Mouse (Mus musculus): ENCODE measurements around the gene Lcn10. TPM values are rescaled to one million over a fixed set of nuclear protein-coding genes. Genes with fewer than 3 reads are reported as not detected.
A peak's percentile ranks its signal among the peaks of the same experiment; 100 is the strongest.
"Not testable (repeated sequence)": the region's sequence is repeated elsewhere in the genome, so short reads cannot be mapped to it uniquely, and the experiment has no call there.

Lcn10 gene
- polyA plus RNA-seq, 1 experiment, result 996 TPM

DNA sequence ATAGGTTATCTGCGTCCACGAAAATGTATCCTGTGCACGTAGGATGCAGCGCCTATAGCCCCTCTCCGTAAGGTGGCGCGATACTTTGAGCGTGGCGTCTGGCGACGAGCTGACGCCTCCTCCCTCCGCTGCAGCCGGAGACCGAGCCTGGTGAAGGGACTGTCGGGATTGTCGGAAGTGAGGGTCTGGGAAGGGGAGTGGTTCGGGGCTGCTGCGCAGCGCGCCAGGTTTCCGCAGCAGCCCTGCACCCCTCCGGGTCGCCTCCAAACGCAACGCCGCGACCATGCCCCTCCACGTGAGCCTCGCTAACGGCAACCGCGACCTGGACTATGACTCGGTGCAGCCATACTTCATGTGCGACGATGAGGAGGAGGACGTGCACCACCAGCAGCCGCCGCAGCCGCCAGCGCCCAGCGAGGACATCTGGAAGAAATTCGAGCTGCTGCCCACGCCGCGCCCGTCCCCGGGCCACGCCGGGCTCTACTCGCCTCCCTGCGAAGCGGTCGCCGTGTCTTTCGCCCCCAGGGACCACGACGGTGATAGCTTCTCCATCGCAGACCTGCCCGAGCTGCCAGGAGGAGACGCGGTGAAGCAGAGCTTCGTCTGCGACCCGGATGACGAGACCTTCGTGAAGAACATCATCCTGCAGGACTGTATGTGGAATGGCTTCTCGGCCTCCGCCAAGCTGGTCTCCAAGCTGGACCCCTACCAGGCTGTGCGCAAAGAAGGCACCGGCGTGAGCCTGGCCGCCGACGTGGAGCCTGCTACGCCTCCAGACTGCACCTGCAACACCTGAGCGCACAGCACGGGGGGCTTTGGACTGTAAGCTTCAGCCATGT is 24.3 kb downstream of the Lcn10 start, which contains the start of gene Bmyc:
Bmyc (plus strand) TSS at position 97 of the 839 bp plus-strand sequence.
- DNase-seq (ENCODE audit: low read depth), result no peak

DNA sequence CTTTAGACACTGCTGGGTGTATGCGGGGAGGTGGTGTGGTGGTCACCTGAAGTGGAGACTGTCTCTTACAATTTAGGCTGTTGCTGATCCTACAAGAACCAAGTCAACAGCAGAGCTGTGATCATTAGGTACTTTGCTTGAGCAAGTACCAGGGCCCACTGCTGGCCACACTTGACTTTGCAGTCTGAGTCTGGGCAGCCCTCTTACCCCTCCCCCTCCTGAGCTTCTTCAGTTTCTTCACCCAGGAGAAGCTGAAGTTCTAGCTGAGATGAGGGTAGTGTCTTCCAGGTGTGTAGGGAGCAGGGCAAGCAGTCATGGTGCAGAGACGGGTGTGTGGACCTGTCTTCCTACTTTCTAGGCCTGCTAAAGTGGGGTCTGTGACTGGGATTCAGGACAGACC is 25.6 kb downstream of the Lcn10 start:
- no peak for DNase-seq (ENCODE audit: low read depth)

DNA sequence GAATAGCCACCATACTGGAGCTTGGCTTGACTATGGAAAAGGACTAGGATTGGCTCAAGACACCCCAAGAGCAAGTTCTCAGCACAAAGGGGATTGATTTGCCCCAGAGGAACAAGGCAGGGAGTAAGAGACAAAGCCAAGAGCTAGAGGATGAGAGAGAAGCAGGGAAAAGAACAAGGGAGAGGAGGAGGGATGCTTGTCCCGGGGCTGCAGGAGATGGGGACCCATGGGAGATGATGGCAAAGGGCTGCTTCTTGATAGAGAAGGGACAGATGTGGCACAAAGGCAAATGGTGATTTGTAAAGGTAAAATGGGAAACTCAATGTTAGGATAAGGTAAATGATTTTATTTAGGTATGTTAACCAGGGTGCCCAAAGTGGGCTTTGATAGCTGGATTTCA is 26.5 kb downstream of the Lcn10 start:
- DNase-seq (ENCODE audit: low read depth), result not testable (repeated sequence)

DNA sequence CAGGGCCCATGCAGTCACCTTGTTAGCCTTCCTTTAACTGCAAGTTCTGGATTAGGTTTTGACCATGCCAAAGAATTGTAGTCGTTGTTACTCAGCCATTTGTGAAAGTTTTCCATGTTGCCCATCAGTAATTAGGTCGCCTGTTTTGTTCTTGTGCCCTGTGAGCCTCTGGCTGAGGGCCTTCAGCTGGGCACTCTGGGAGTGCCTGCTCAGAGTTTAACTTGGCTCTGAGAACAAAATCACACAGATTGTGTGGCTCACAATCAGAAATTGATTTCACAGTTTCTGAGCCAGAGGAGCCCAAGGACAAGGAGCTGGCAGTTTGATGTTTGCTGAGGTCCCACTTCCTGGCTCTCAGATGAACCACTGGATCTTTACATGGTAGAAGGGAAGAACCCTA is 27.3 kb downstream of the Lcn10 start:
- DNase-seq (ENCODE audit: low read depth), result not testable (repeated sequence)

DNA sequence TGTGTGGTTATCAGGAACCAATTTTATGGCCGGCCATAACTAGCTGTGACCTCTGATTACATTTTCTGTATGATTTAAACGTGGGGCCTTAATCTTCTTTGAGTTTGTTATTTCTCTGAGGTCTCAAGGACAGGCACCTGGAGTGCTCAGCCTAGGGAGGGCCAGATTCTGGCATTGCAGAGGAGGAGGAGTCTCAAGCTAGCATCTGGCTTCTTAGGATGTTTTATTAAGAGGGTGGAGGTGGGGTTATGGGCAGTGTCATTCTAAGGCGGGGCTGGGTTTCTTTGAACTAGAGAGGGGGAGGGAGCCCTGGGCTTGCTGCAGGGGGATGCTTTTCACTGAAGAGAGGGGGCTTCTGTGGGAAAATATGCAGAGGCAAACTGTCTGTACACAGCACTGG is 29.1 kb downstream of the Lcn10 start:
- not testable (repeated sequence) for DNase-seq (ENCODE audit: low read depth)

DNA sequence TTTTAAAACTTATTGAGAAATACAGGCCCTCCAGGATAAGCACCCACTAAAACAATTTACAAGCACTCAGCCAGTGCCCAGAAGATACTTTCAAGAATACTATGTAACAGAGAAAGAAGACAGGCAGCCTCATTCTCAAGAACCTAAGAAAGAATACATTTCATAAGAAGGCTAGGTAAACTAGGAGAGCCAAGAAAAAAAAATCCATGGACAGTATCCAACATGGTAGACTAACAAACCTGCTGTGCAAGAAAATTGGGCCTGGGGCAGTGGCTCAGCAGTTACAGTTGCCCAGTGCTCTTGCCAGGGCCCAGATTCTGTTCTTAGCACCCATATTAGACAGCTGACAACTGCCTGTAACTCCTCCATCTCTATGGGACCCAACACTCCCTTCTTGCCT is 34.7 kb downstream of the Lcn10 start:
- DNase-seq (ENCODE audit: low read depth), result peak; percentile 57

DNA sequence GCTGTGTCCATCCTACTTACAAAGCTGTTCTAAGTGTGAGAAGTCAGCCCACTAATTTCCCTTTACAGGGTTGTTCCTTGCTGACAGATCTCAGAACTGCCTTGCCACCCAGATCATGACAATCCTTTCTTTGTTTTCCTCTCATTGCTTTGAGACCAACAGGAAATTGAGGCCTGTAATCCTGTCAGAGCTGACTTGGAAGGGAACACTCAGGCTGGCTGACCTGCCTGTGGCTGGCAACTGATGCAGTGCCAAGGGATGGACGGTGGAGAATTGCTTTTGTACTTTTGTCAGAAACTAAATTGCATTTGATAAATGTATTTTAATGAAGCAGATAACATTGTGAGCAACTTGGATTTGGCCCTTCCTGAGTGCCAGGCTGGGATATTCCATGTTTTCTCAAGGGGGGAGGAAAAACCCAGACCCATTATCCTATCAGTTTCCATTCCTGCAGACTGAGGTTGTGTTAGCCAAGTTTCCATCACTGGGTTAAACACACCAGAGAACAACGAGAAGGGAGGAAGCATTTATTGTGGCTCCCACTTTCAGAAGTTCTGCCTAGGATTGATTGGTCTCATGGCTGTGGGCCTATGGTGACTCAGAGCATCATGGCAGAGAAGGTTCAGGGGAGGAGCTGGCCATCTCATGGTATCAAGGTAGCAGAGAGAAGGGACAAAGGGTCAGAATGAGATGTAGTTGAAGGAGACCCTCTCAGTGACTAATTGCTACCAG is 50.8 kb downstream of the Lcn10 start:
- DNase-seq (ENCODE audit: low read depth), result no peak

Other genes starting within 250 kb of the Lcn10 start
- 103 and 188 TPM in 2 replicates for gene Clic3, start 225.9 kb upstream of the Lcn10 start, polyA plus RNA-seq (2012; rRNA removed)
- gene Paxx, start 221.6 kb upstream of the Lcn10 start, polyA plus RNA-seq (2012; rRNA removed), result 124 and 139 TPM in 2 replicates
- 1,300 and 1,863 TPM in 2 replicates for gene Ptgds, start 212.7 kb upstream of the Lcn10 start, polyA plus RNA-seq (2012; rRNA removed)
- 234 and 311 TPM in 2 replicates for gene Lcn12, start 188.8 kb upstream of the Lcn10 start, polyA plus RNA-seq (2012; rRNA removed)
- 19.2 and 54.8 TPM in 2 replicates for gene Fbxw5, start 182.0 kb upstream of the Lcn10 start, polyA plus RNA-seq (2012; rRNA removed)
- 15.1 and 15.8 TPM in 2 replicates for gene C8g, start 181.0 kb upstream of the Lcn10 start, polyA plus RNA-seq (2012; rRNA removed)
- 13.7 and 17.0 TPM in 2 replicates for gene Traf2, start 135.8 kb upstream of the Lcn10 start, polyA plus RNA-seq (2012; rRNA removed)
- 115 and 139 TPM in 2 replicates for gene Edf1, start 124.9 kb upstream of the Lcn10 start, polyA plus RNA-seq (2012; rRNA removed)
- 8.0 and 13.4 TPM in 2 replicates for gene Mamdc4, start 107.9 kb upstream of the Lcn10 start, polyA plus RNA-seq (2012; rRNA removed)
- 57.5 and 83.3 TPM in 2 replicates for gene Phpt1, start 107.5 kb upstream of the Lcn10 start, polyA plus RNA-seq (2012; rRNA removed)
- gene Ajm1, start 101.0 kb upstream of the Lcn10 start, polyA plus RNA-seq (2012; rRNA removed), result 1.4 and 2.0 TPM in 2 replicates
- 58.5 and 65.8 TPM in 2 replicates for gene Rabl6, start 74.2 kb upstream of the Lcn10 start, polyA plus RNA-seq (2012; rRNA removed)
- 1.0 and 1.6 TPM in 2 replicates for gene Ccdc183, start 65.0 kb upstream of the Lcn10 start, polyA plus RNA-seq (2012; rRNA removed)
- 72.5 and 74.2 TPM in 2 replicates for gene Tmem141, start 60.7 kb upstream of the Lcn10 start, polyA plus RNA-seq (2012; rRNA removed)
- 18.2 and 19.1 TPM in 2 replicates for gene Fcna, start 54.7 kb upstream of the Lcn10 start, polyA plus RNA-seq (2012; rRNA removed)
- gene Lcn8, start 29.6 kb upstream of the Lcn10 start, polyA plus RNA-seq (2012; rRNA removed), result 4,084 and 9,522 TPM in 2 replicates
- gene Lcn5, start 24.8 kb upstream of the Lcn10 start, polyA plus RNA-seq (2012; rRNA removed), result 3,609 and 5,181 TPM in 2 replicates
- 342 and 466 TPM in 2 replicates for gene Lcn6, start 5.9 kb upstream of the Lcn10 start, polyA plus RNA-seq (2012; rRNA removed)
- 25.9 and 27.0 TPM in 2 replicates for gene Obp2a, start 17.3 kb downstream of the Lcn10 start, polyA plus RNA-seq (2012; rRNA removed)
- 208 and 344 TPM in 2 replicates for gene Bmyc, start 24.0 kb downstream of the Lcn10 start, polyA plus RNA-seq (2012; rRNA removed)
- gene Obp2b, start 54.3 kb downstream of the Lcn10 start, polyA plus RNA-seq (2012; rRNA removed), result 0.19 and 0.22 TPM in 2 replicates
- not detected in 2 replicates for gene Lcn3, start 82.8 kb downstream of the Lcn10 start, polyA plus RNA-seq (2012; rRNA removed)
- gene Lcn11, start 94.3 kb downstream of the Lcn10 start, polyA plus RNA-seq (2012; rRNA removed), result 0.38 and 0.53 TPM in 2 replicates
- not detected in 2 replicates for gene Gm13539, start 99.5 kb downstream of the Lcn10 start, polyA plus RNA-seq (2012; rRNA removed)
- 0.36 and 0.76 TPM in 2 replicates for gene Glt6d1, start 133.1 kb downstream of the Lcn10 start, polyA plus RNA-seq (2012; rRNA removed)
- 2,439 and 2,836 TPM in 2 replicates for gene Lcn9, start 140.4 kb downstream of the Lcn10 start, polyA plus RNA-seq (2012; rRNA removed)
- gene Sohlh1, start 164.5 kb downstream of the Lcn10 start, polyA plus RNA-seq (2012; rRNA removed), result 0.13 and 0.16 TPM in 2 replicates
- gene Kcnt1, start 181.0 kb downstream of the Lcn10 start, polyA plus RNA-seq (2012; rRNA removed), result 14.6 and 26.8 TPM in 2 replicates